Mouse (Mus musculus): ENCODE measurements around the gene Paqr7. TPM values are rescaled to one million over a fixed set of nuclear protein-coding genes. Genes with fewer than 3 reads are reported as not detected.
A peak's percentile ranks its signal among the peaks of the same experiment; 100 is the strongest.

The Paqr7 gene
- polyA plus RNA-seq, 1 experiment from 2014 or later = 4.4 TPM

DNA sequence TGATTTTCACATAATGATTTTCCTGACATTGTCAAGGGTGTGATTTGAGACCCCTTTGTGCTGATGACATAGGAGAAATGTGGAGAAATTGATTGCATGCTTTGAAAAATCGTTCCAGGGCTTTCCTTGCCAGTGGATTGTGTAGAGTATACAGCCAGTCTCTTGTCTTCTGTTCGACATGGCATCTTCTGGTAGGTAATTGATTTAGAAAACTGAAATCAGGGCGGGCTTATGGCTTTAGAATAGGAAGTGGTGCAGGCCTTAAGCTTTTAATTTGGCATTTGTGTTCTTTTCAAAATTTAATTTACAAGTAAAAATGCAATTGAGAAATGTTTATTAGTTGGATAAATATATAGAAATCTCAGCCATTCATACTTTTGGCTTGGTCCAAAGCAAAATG lies 26.5 kb upstream of the Paqr7 start:
- H3K4me2 ChIP-seq (replicated peaks; ENCODE audit: low read depth, low read length) = peak overlapping the region; percentile 72
- H3K27me3 ChIP-seq (ENCODE audit: insufficient read depth, low read length) = no peaks in the 10 kb centered on the region
- no peaks in the 10 kb centered on the region for H3K9me3 ChIP-seq (ENCODE audit: low read length)
- peaks cover 18% of the 10 kb centered on the region; the same call in 1 of the 2 replicates for H3K4me1 ChIP-seq (ENCODE audit: insufficient read depth, low read length)
- WGBS = 61% methylated on average over 3 of the region's 3 CpGs
- H3K4me3 ChIP-seq (ENCODE audit: low read length) = peak overlapping the region; percentile 94
- peak overlapping the region; percentile 54; the same call in 1 of the 2 replicates for H3K9ac ChIP-seq (replicated peaks; ENCODE audit: low read length)
- ATAC-seq (ENCODE audit: low FRiP score, low TSS enrichment) = no peak
- H3K36me3 ChIP-seq (ENCODE audit: insufficient read depth, low read length) = peaks cover 36% of the 10 kb centered on the region
- no peak overlapping the region for H3K27ac ChIP-seq (ENCODE audit: low read length)

DNA sequence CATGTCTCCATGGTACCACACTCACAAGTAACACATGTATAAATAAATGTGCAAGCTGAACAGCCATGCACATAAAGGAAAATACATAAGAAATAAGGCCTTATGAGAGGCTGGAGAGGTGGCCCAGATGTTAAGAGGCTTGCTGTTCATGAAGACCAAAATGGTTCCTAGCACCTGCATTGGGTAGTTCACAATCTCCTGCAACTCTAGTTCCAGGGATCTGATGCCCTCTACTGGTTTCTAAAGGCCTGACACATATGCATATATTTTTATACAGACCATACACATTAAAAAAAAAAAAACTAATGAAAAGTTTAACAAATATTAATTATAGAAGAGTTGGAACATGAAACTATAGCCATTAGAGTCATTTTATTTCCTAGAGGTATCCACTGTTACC lies 25.0 kb upstream of the Paqr7 start:
- no peaks in the 10 kb centered on the region for H3K9me3 ChIP-seq (ENCODE audit: low read length)
- ATAC-seq (ENCODE audit: low FRiP score, low TSS enrichment) = no peak
- no peak overlapping the region for H3K4me2 ChIP-seq (replicated peaks; ENCODE audit: low read depth, low read length)
- H3K4me3 ChIP-seq (ENCODE audit: low read length) = no peak overlapping the region
- H3K36me3 ChIP-seq (ENCODE audit: insufficient read depth, low read length) = peaks cover 45% of the 10 kb centered on the region
- H3K9ac ChIP-seq (replicated peaks; ENCODE audit: low read length) = no peak overlapping the region
- peaks cover 18% of the 10 kb centered on the region; the same call in 1 of the 2 replicates for H3K4me1 ChIP-seq (ENCODE audit: insufficient read depth, low read length)
- H3K27me3 ChIP-seq (ENCODE audit: insufficient read depth, low read length) = no peaks in the 10 kb centered on the region
- no peak overlapping the region for H3K27ac ChIP-seq (ENCODE audit: low read length)

DNA sequence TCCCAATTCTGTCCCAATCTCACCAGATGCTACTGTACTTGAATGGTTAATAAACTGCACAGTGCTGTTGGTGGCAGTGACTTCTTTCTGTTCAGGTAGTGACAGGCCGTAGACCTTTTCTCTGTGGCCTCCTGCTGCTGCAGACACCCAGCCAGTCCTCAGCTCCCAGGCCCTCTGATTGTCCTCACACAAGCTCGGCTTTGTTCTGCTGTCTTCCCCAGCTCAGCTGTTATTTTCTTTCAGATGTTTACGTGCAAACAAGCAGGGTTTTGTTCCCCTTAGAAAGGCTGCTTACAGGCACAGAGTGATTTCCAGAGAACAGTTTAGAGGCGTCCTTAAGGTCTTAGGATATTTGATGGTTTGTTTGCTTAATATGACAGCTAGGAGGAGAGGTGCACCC lies 22.7 kb upstream of the Paqr7 start:
- H3K9ac ChIP-seq (replicated peaks; ENCODE audit: low read length) = no peak overlapping the region
- H3K4me2 ChIP-seq (replicated peaks; ENCODE audit: low read depth, low read length) = no peak overlapping the region
- H3K4me3 ChIP-seq (ENCODE audit: low read length) = no peak overlapping the region
- no peaks in the 10 kb centered on the region for H3K9me3 ChIP-seq (ENCODE audit: low read length)
- H3K36me3 ChIP-seq (ENCODE audit: insufficient read depth, low read length) = peaks cover 45% of the 10 kb centered on the region
- H3K4me1 ChIP-seq (ENCODE audit: insufficient read depth, low read length) = peaks cover 11% of the 10 kb centered on the region; the same call in 1 of the 2 replicates
- H3K27me3 ChIP-seq (ENCODE audit: insufficient read depth, low read length) = no peaks in the 10 kb centered on the region
- H3K27ac ChIP-seq (ENCODE audit: low read length) = no peak overlapping the region
- 80% methylated on average over 4 of the region's 4 CpGs for WGBS
- no peak for ATAC-seq (ENCODE audit: low FRiP score, low TSS enrichment)

DNA sequence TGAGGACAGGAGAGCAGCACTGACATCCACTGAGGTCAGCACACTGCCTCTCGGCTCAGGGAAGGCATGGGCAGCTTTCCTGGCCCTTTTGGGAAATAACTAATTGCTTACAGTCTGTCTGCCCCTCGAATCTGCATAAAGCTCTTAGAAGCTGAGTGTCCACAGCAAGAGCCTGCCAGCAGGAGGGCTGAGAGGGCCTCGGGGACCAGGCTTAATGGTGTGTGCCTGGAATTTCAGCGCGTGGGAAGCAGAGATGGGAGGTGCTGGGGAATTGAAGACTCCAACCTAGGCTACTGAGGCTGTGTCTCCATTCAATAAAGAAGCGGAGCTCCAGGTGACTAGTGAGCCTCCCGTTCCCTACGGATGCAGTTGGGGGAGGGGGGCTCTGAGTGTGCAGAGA lies 22.3 kb upstream of the Paqr7 start:
- Histone ChIP-seq H3K36me3 (ENCODE audit: insufficient read depth, low read length) (peaks cover 45% of the 10 kb centered on the region), H3K4me3 (ENCODE audit: low read length) (no peak overlapping the region), H3K9me3 (ENCODE audit: low read length) (no peaks in the 10 kb centered on the region), H3K27ac (ENCODE audit: low read length) (no peak overlapping the region), H3K4me1 (ENCODE audit: insufficient read depth, low read length) (peaks cover 11% of the 10 kb centered on the region; the same call in 1 of the 2 replicates), H3K27me3 (ENCODE audit: insufficient read depth, low read length) (no peaks in the 10 kb centered on the region), H3K9ac (replicated peaks; ENCODE audit: low read length) (no peak overlapping the region), H3K4me2 (replicated peaks; ENCODE audit: low read depth, low read length) (no peak overlapping the region)
- WGBS = 68% methylated on average over 8 of the region's 8 CpGs
- ATAC-seq (ENCODE audit: low FRiP score, low TSS enrichment) = no peak

DNA sequence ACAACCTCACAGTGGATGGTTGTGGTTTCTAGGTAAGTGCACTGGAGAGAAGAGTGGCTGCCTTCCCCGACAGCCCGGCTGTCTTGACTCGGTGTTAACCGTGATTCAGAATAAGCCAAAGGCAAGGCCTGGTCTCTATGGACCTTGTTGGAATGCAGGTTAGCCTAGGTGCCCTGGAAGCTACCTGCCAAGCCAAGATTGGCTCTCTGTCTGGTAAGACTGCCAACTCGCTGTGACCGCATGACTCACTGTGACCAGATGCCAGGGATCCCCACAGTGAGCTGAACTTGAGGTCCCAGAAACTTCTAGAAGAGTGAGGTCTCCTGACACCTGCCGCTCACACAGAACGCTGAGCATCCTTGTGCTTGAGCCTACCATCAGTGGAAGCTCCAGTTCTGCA lies 19.6 kb upstream of the Paqr7 start:
- Histone ChIP-seq H3K36me3 (ENCODE audit: insufficient read depth, low read length) (peaks cover 35% of the 10 kb centered on the region), H3K4me3 (ENCODE audit: low read length) (no peak overlapping the region), H3K9ac (replicated peaks; ENCODE audit: low read length) (no peak overlapping the region), H3K4me1 (ENCODE audit: insufficient read depth, low read length) (no peaks in the 10 kb centered on the region), H3K9me3 (ENCODE audit: low read length) (no peaks in the 10 kb centered on the region), H3K27ac (ENCODE audit: low read length) (no peak overlapping the region), H3K4me2 (replicated peaks; ENCODE audit: low read depth, low read length) (no peak overlapping the region), H3K27me3 (ENCODE audit: insufficient read depth, low read length) (no peaks in the 10 kb centered on the region)
- ATAC-seq (ENCODE audit: low FRiP score, low TSS enrichment) = no peak
- 86% methylated on average over 8 of the region's 8 CpGs for WGBS

DNA sequence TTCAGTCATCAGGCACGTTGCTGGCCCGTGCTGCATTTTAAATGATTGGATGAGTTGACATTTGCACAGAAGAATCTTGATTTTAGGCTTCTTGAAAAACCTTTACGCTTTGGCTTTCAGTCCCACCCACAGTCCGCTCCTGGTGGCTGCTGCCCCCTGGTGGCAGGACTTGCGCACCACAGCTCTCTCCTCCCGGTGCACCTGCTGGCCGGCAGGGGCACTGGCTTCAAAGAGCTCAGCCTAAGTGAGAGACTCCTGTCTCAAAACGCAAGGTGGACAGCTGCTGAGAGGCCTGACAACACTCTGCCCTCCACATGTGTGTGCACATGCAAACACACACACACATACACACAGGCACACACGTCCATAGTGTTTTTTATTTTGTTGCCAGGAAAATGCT lies 18.5 kb upstream of the Paqr7 start:
- peak; percentile 58 for ATAC-seq (ENCODE audit: low FRiP score, low TSS enrichment)
- peaks cover 23% of the 10 kb centered on the region for H3K36me3 ChIP-seq (ENCODE audit: insufficient read depth, low read length)
- H3K4me3 ChIP-seq (ENCODE audit: low read length) = no peak overlapping the region
- 0 out of 2 replicates have a peak, but pooled peaks cover under 1% of the 10 kb centered on the region for H3K27me3 ChIP-seq (ENCODE audit: insufficient read depth, low read length)
- no peak overlapping the region for H3K4me2 ChIP-seq (replicated peaks; ENCODE audit: low read depth, low read length)
- WGBS = 7% methylated on average over 9 of the region's 9 CpGs
- no peaks in the 10 kb centered on the region for H3K4me1 ChIP-seq (ENCODE audit: insufficient read depth, low read length)
- no peak overlapping the region for H3K9ac ChIP-seq (replicated peaks; ENCODE audit: low read length)
- no peak overlapping the region for H3K27ac ChIP-seq (ENCODE audit: low read length)
- no peaks in the 10 kb centered on the region for H3K9me3 ChIP-seq (ENCODE audit: low read length)

DNA sequence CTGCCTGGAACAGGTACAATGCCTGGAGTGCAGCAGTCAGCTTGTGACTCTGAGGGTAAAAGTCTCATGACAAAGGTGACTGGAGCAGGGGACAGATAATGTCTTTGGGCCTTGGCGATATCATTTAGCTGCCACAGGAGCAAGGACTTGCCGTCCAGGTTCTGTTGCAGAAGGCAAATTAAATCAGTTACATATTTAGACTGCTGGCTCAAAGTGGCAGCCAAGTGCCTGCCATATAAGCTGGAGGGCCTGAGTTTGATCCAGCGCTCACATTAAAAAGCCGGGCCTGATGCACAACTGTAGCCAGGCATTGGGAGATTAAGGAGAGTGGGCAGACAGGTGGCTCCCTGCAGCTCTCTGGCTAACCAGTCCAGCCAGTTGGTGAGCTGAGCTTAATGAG lies 16.7 kb upstream of the Paqr7 start:
- Histone ChIP-seq H3K36me3 (ENCODE audit: insufficient read depth, low read length) (peaks cover 10% of the 10 kb centered on the region), H3K4me3 (ENCODE audit: low read length) (no peak overlapping the region), H3K27me3 (ENCODE audit: insufficient read depth, low read length) (peaks cover 5% of the 10 kb centered on the region; the same call in 1 of the 2 replicates), H3K27ac (ENCODE audit: low read length) (no peak overlapping the region), H3K9me3 (ENCODE audit: low read length) (no peaks in the 10 kb centered on the region), H3K9ac (replicated peaks; ENCODE audit: low read length) (no peak overlapping the region), H3K4me2 (replicated peaks; ENCODE audit: low read depth, low read length) (no peak overlapping the region), H3K4me1 (ENCODE audit: insufficient read depth, low read length) (no peaks in the 10 kb centered on the region)
- WGBS = 84% methylated on average over 4 of the region's 4 CpGs
- no peak for ATAC-seq (ENCODE audit: low FRiP score, low TSS enrichment)

DNA sequence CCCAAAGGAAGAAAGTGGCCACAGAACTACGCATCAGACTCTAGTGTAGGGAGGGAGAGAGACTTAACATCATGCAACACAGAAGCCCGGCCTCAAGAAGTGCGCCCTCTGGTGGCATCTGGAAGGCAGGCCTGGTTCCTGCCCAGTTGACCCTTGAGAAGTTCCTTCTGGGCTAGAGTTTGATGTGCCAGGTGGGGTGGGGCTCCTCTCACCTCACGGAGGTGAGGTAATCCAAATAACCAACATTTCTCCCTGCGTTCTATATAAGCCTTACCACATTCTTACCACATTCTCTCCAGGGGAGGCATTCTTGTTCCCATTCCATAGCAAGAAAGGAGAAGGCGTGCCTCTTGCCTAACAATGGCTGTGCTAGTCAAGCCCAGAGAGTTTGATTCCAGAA lies 15.6 kb upstream of the Paqr7 start:
- ATAC-seq (ENCODE audit: low FRiP score, low TSS enrichment) = no peak
- peaks cover 5% of the 10 kb centered on the region; the same call in 1 of the 2 replicates for H3K27me3 ChIP-seq (ENCODE audit: insufficient read depth, low read length)
- H3K27ac ChIP-seq (ENCODE audit: low read length) = no peak overlapping the region
- 24% methylated on average over 6 of the region's 6 CpGs for WGBS
- no peak overlapping the region for H3K4me3 ChIP-seq (ENCODE audit: low read length)
- no peak overlapping the region for H3K9ac ChIP-seq (replicated peaks; ENCODE audit: low read length)
- H3K4me2 ChIP-seq (replicated peaks; ENCODE audit: low read depth, low read length) = no peak overlapping the region
- H3K4me1 ChIP-seq (ENCODE audit: insufficient read depth, low read length) = no peaks in the 10 kb centered on the region
- H3K9me3 ChIP-seq (ENCODE audit: low read length) = no peaks in the 10 kb centered on the region
- H3K36me3 ChIP-seq (ENCODE audit: insufficient read depth, low read length) = peaks cover under 1% of the 10 kb centered on the region; the same call in 1 of the 2 replicates

DNA sequence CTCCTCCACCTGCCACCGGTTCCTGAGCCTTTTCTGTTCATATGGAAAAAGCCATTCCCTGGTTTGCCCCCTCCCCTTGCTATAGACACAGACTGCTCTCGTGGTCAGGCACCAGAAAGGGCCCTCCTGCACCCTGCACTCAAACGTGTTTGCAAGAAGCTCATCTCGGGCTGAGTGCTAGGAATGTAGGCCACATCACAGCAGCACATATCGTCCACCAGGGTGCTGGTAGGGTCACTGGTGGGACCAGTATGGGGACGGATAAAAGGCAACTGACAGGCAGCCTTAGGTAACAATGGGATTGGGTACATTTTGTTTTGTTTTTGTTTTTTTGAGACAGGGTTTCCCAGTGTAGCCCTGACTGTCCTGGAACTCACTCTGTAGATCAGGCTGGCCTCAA lies 15.2 kb upstream of the Paqr7 start:
- Histone ChIP-seq H3K4me3 (ENCODE audit: low read length) (no peak overlapping the region), H3K4me1 (ENCODE audit: insufficient read depth, low read length) (no peaks in the 10 kb centered on the region), H3K27ac (ENCODE audit: low read length) (no peak overlapping the region), H3K36me3 (ENCODE audit: insufficient read depth, low read length) (no peaks in the 10 kb centered on the region), H3K27me3 (ENCODE audit: insufficient read depth, low read length) (peaks cover 5% of the 10 kb centered on the region; the same call in 1 of the 2 replicates), H3K4me2 (replicated peaks; ENCODE audit: low read depth, low read length) (no peak overlapping the region), H3K9ac (replicated peaks; ENCODE audit: low read length) (no peak overlapping the region), H3K9me3 (ENCODE audit: low read length) (no peaks in the 10 kb centered on the region)
- ATAC-seq (ENCODE audit: low FRiP score, low TSS enrichment) = no peak
- WGBS = 59% methylated on average over 6 of the region's 6 CpGs

DNA sequence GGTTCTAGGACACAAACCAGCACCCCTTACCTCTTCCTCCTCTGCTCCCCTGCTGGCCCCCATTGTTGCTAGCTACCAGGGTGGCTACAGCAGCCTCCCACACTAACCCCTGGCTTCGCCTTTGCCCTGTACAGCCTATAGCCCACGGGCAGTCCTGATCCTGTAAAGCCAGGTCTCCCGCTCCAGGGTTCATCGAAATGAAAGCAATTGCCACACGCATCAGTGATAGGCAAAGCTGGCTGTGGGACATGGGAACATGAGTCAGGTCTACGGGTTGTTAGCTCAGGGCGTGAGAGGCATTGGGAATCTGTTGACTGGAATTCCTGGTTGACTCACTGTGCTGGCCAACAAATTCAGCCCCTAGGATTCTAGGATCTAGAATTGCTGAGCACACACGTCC lies 14.1 kb upstream of the Paqr7 start:
- H3K36me3 ChIP-seq (ENCODE audit: insufficient read depth, low read length) = no peaks in the 10 kb centered on the region
- no peak overlapping the region for H3K9ac ChIP-seq (replicated peaks; ENCODE audit: low read length)
- H3K9me3 ChIP-seq (ENCODE audit: low read length) = no peaks in the 10 kb centered on the region
- H3K27me3 ChIP-seq (ENCODE audit: insufficient read depth, low read length) = peaks cover 5% of the 10 kb centered on the region; the same call in 1 of the 2 replicates
- no peak overlapping the region for H3K4me2 ChIP-seq (replicated peaks; ENCODE audit: low read depth, low read length)
- H3K4me3 ChIP-seq (ENCODE audit: low read length) = no peak overlapping the region
- no peaks in the 10 kb centered on the region for H3K4me1 ChIP-seq (ENCODE audit: insufficient read depth, low read length)
- no peak overlapping the region for H3K27ac ChIP-seq (ENCODE audit: low read length)
- 59% methylated on average over 8 of the region's 8 CpGs for WGBS
- ATAC-seq (ENCODE audit: low FRiP score, low TSS enrichment) = no peak

Measured in kidney, embryonic 16.5 days (tissue).